Comparison of ENCODE assay signal across 8 mouse cellular contexts in genomic region chr9:63941747-63942607, GRCm38 (mm10).
A peak's percentile ranks its signal among the peaks of the same experiment; 100 is the strongest.
DNase-seq lines count a peak whose midpoint lies in the region; ATAC-seq lines count a peak whose summit lies in the region.

No protein-coding gene starts in this region.

- 79% methylated on average over 12 of the region's 12 CpGs for WGBS in forebrain, embryonic 12.5 days
- WGBS in hindbrain, embryonic 14.5 days, result 71% methylated on average over 12 of the region's 12 CpGs
- 74% methylated on average over 12 of the region's 12 CpGs for WGBS in midbrain, embryonic 12.5 days

- no peaks in the 10 kb centered on the region for H3K27me3 ChIP-seq in forebrain, embryonic 12.5 days
- H3K27me3 ChIP-seq in hindbrain, embryonic 14.5 days (ENCODE audit: control insufficient read depth, insufficient read depth, low read length), result no peaks in the 10 kb centered on the region
- H3K27me3 ChIP-seq in midbrain, embryonic 12.5 days, result no peaks in the 10 kb centered on the region

- H3K4me3 ChIP-seq in forebrain, embryonic 12.5 days (replicated peaks), result no peak overlapping the region
- no peak overlapping the region for H3K4me3 ChIP-seq in hindbrain, embryonic 14.5 days (replicated peaks; ENCODE audit: low read length)
- H3K4me3 ChIP-seq in midbrain, embryonic 12.5 days, result no peak overlapping the region

- H3K27ac ChIP-seq in forebrain, embryonic 12.5 days, result peak overlapping the region; percentile 57; the same call in 1 of the 2 replicates
- H3K27ac ChIP-seq in hindbrain, embryonic 14.5 days, result peak overlapping the region; percentile 81
- peak overlapping the region; percentile 67 for H3K27ac ChIP-seq in midbrain, embryonic 12.5 days (replicated peaks)

- H3K36me3 ChIP-seq in forebrain, embryonic 12.5 days (replicated peaks), result no peaks in the 10 kb centered on the region
- no peaks in the 10 kb centered on the region for H3K36me3 ChIP-seq in hindbrain, embryonic 14.5 days (replicated peaks; ENCODE audit: control insufficient read depth, insufficient read depth)
- no peaks in the 10 kb centered on the region for H3K36me3 ChIP-seq in midbrain, embryonic 12.5 days

- no peak overlapping the region for H3K4me2 ChIP-seq in forebrain, embryonic 12.5 days
- H3K4me2 ChIP-seq in hindbrain, embryonic 14.5 days (replicated peaks), result no peak overlapping the region
- no peak overlapping the region for H3K4me2 ChIP-seq in midbrain, embryonic 12.5 days (replicated peaks)

- DNase-seq in ovary, adult 18-20 months (ENCODE audit: low spot score), result peak; percentile 87
- DNase-seq in ovary, postnatal 14 days (ENCODE audit: low spot score), result no peak
- peak; percentile 62 for DNase-seq in hindbrain, embryonic 14.5 days (ENCODE audit: low spot score)
- DNase-seq in thymus, postnatal 4 days, result no peak
- DNase-seq in frontal cortex, postnatal 36 days (ENCODE audit: low spot score in 2 of 2), result no peak
- no peak for DNase-seq in cerebellum, postnatal 14 days

- H3K9me3 ChIP-seq in forebrain, embryonic 12.5 days, result no peaks in the 10 kb centered on the region
- H3K9me3 ChIP-seq in hindbrain, embryonic 14.5 days (ENCODE audit: control insufficient read depth, low read length), result no peaks in the 10 kb centered on the region
- no peaks in the 10 kb centered on the region for H3K9me3 ChIP-seq in midbrain, embryonic 12.5 days

- no peak for ATAC-seq in forebrain, embryonic 12.5 days (ENCODE audit: low FRiP score)
- ATAC-seq in hindbrain, embryonic 14.5 days (ENCODE audit: low FRiP score), result no peak
- no peak for ATAC-seq in midbrain, embryonic 12.5 days (ENCODE audit: low FRiP score, low read depth)

- no peak overlapping the region for H3K9ac ChIP-seq in forebrain, embryonic 12.5 days
- H3K9ac ChIP-seq in hindbrain, embryonic 14.5 days, result peak overlapping the region; percentile 30; the same call in 1 of the 2 replicates
- no peak overlapping the region for H3K9ac ChIP-seq in midbrain, embryonic 12.5 days (replicated peaks)

- H3K4me1 ChIP-seq in forebrain, embryonic 12.5 days, result peaks cover 7% of the 10 kb centered on the region; the same call in 1 of the 2 replicates
- peaks cover 11% of the 10 kb centered on the region for H3K4me1 ChIP-seq in hindbrain, embryonic 14.5 days (replicated peaks; ENCODE audit: control insufficient read depth, insufficient read depth, low read length)
- 0 out of 2 replicates have a peak, but pooled peaks cover 6% of the 10 kb centered on the region for H3K4me1 ChIP-seq in midbrain, embryonic 12.5 days

Comparison
In these comparisons a context has a peak if more than half of its experiments do, and no peak if none do; other contexts are left out.
1. DNase-seq: peak in ovary, adult 18-20 months (single experiment) and hindbrain, embryonic 14.5 days (single experiment); none in ovary, postnatal 14 days (single experiment), thymus, postnatal 4 days (single experiment), frontal cortex, postnatal 36 days (0 of 2) and cerebellum, postnatal 14 days (0 of 2).
2. Peak in every context shown above with its lines, with median percentiles within 50 percentile points of each other: H3K27ac ChIP-seq.